Mouse (Mus musculus) Patski (cell line): ENCODE results near the gene Gm20388. TPM values are rescaled to one million over a fixed set of nuclear protein-coding genes. Genes with fewer than 3 reads are reported as not detected.

Source experiments
- ATAC-seq: fragments of 100-300 bp; one replicate; pipeline ENCODE4 v1.8.0; 2021
- CTCF ChIA-PET: fragments of 350-600 bp; sonication (Branson Sonifier 250); formaldehyde crosslinking; loops from one replicate; lab custom pipeline; 2022; ENCODE audit warnings: inconsistent platforms; lab: Charles Lee
- POLR2A ChIA-PET: fragments of 350-600 bp; sonication (Branson Sonifier 250); formaldehyde crosslinking; loops from one replicate; lab custom pipeline; 2022; ENCODE audit warnings: antibody characterized with exemption, inconsistent platforms; lab: Charles Lee
- DNase-seq: peaks from one replicate; pipeline ENCODE4 v3.0.0-alpha.2; 2011; ENCODE audit warnings: low read depth, low spot score
- H3K27me3 ChIP-seq: fragments of 371-371 bp; one replicate; pipeline ENCODE4 v1.5.1; 2021
- CTCF ChIP-seq: fragments of 100-300 bp; IDR thresholded peaks from one replicate; pipeline ENCODE4 v1.5.1; 2021
- in situ Hi-C: fragments of 300-500 bp; cut with MboI; formaldehyde crosslinking; loops from 3 replicates; pipeline ENCODE4 v1.11.1; 2018; ENCODE audit warnings: low pct_unique_long_range_greater_than_20kb, mixed read lengths
- polyA plus RNA-seq: library from polyadenylated mRNA; unstranded; gene quantifications from one replicate; pipeline ENCODE4 v1.2.3, GENCODE M21; 2021

The Gm20388 gene
- polyA plus RNA-seq, 1 experiment from 2014 or later: 86.7 TPM

- ChIA-PET POLR2A (no interaction called here), CTCF (no interaction called here)
- no peaks in the 10 kb centered on the region for H3K27me3 ChIP-seq
- ATAC-seq (no peak), DNase-seq (no peak)
- no peak for TF ChIP-seq CTCF
- in situ Hi-C loops: no loop called here
These were observed 3069.3 kb downstream of the Gm20388 start for GRCm38 (mm10) chr8:122979865-122980509.

DNA sequence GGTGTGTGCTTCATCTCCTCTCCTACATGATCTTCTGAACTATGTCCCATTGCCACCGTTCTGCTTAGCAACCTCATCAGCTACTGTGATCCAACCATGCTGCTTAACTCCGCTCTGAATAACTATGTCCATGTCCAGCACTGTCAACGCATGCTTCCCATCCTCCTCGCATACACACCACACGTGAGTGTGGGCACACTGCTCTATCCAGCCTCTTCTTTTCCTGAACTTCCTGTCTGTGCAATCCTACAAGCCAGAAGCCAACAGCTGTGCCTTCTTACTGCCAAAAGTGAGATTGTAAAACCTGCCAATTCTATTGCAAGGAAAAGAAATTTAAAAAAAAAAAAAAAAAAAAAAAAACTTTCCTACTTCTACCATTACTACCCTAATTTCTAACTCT, 3071.0 kb downstream of the Gm20388 start:
- no peak for DNase-seq
- POLR2A ChIA-PET: no interaction called here
- no peaks in the 10 kb centered on the region for H3K27me3 ChIP-seq
- ATAC-seq: no peak
- in situ Hi-C loops: no loop called here
- CTCF ChIA-PET: interaction anchor here (0.7 kb wide), 1 partner anchor 32 kb away, joined by 3 read pairs; no protein-coding TSS in a partner anchor
- no peak for TF ChIP-seq CTCF

DNA sequence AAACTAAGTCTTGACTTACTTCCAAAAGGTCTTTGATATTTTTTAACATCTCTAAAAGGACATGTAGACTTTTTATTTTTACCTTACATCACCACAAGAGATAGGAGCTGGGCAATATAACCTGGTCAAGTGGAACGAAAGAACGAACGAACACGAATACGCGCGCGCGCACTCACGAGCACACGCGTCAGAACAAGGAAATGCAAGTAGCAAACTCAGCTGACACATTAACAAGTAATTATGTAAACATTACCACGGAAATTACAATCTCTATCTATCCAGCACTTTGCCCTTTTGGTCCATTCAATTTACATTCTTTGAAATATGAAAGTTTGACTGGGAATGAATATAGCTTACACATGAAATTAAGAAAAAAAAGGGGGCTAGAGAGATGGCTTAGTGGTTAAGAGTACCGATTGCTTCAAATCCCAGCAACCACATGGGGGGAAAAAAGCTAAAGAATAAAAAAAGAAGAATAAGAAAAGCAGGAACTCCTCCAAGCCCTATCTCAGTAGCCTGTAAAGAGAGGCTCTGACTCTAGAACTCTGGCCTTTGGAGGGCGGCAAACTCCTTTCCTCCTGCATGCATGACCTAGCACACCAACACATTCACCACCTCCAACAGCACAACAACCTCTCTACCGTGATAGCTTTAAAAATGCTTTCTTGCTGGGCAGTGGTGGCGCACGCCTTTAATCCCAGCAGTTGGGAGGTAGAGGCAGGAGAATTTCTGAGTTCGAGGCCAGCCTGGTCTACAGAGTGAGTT, 3072.7 kb downstream of the Gm20388 start:
- in situ Hi-C loops: no loop called here
- TF ChIP-seq CTCF: peak; percentile 27
- POLR2A ChIA-PET: no interaction called here
- no peak for ATAC-seq
- no peaks in the 10 kb centered on the region for H3K27me3 ChIP-seq
- CTCF ChIA-PET: no interaction called here
- DNase-seq: no peak

DNA sequence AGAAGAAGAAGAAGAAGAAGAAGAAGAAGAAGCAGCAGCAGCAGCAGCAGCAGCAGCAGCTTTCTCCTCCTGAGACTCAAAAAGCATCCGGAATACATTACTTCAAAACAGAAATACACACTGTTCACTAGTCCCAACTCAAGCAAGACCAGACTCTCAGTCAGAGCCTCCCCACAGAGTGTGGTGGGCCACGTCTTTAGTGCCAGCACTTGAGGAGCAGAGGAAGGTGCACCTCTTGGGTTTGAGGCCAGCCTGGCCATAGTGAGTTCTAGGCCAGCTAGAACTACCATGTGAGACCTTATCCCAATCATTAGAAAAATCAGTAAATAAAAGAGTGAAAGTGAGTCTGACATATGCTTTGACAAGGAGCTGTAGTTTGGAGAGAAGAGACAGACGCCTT, 3073.5 kb downstream of the Gm20388 start:
- no peak for ATAC-seq
- no peak for TF ChIP-seq CTCF
- no peak for DNase-seq
- ChIA-PET CTCF (interaction anchor here (2.5 kb wide), 1 partner anchor 15 kb away, joined by 7 read pairs; no protein-coding TSS in a partner anchor), POLR2A (no interaction called here)
- in situ Hi-C loops: no loop called here
- no peaks in the 10 kb centered on the region for H3K27me3 ChIP-seq

- TF ChIP-seq CTCF: no peak
- POLR2A ChIA-PET: no interaction called here
- ATAC-seq (no peak), DNase-seq (no peak)
- in situ Hi-C loops: no loop called here
- no peaks in the 10 kb centered on the region for H3K27me3 ChIP-seq
- CTCF ChIA-PET: interaction anchor here (1.5 to 2.5 kb wide), 2 partner anchors 8 to 17 kb away, joined by 3 to 7 read pairs; no protein-coding TSS in a partner anchor
These were observed 3076.0 kb downstream of the Gm20388 start for GRCm38 (mm10) chr8:122986501-122987184.

DNA sequence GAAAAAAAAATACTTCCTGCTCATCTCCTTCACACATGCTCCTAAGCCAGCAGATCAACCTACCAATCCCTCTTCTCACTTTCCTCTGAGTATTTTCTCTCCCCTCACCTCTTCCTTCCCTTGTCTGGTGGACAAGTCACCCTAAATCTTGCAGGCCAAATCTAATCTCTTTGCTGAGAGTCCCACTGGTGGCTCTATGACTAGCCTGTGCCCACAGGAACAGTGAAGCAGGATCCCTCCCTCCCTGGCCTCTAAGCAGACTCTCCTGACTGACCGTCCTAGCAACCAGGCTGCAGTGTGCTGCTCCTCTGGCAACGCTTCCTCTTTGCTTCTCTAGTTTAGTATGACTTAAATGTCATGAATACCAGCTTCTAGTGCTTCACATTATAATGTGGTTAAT, 3076.6 kb downstream of the Gm20388 start:
- no peak for TF ChIP-seq CTCF
- ATAC-seq (no peak), DNase-seq (no peak)
- in situ Hi-C loops: no loop called here
- POLR2A ChIA-PET: no interaction called here
- CTCF ChIA-PET: no interaction called here
- H3K27me3 ChIP-seq: no peaks in the 10 kb centered on the region

GRCm38 (mm10) chr8:122988955-122989354, 3078.3 kb downstream of the Gm20388 start:
- no peaks in the 10 kb centered on the region for H3K27me3 ChIP-seq
- TF ChIP-seq CTCF: no peak
- CTCF ChIA-PET: interaction anchor here (1.4 kb wide), 1 partner anchor 82 kb away, joined by 4 read pairs; no protein-coding TSS in a partner anchor
- in situ Hi-C loops: no loop called here
- POLR2A ChIA-PET: no interaction called here
- no peak for ATAC-seq
- no peak for DNase-seq

GRCm38 (mm10) chr8:122989976-122990375, 3079.3 kb downstream of the Gm20388 start:
- no peaks in the 10 kb centered on the region for H3K27me3 ChIP-seq
- CTCF ChIA-PET: interaction anchor here (0.8 to 1.4 kb wide), 5 partner anchors 9 to 84 kb away, joined by 3 to 4 read pairs (median 3); no protein-coding TSS in a partner anchor
- in situ Hi-C loops: no loop called here
- DNase-seq (no peak), ATAC-seq (no peak)
- TF ChIP-seq CTCF: no peak
- POLR2A ChIA-PET: no interaction called here

DNA sequence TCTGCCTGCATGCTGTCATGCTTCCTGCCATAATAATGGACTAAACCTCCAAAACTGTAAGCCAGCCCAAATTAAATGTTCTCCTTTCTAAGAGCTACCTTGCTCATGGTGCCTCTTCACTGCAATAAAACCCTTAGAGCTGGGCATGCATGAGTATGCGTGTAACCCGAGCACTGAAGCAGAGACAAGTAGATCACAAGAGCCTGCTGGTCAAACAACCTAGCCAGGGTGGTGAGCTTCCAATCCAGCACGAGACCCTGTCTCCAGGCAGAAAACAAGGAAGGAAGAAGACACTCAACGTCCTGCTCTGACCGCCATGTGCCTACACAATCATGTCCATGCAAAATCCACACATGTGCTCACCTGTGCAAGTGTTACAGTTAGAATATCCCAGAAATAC, 3080.7 kb downstream of the Gm20388 start:
- in situ Hi-C loops: no loop called here
- CTCF ChIA-PET: interaction anchor here (0.8 kb wide), 1 partner anchor 13 kb away, joined by 3 read pairs; no protein-coding TSS in a partner anchor
- POLR2A ChIA-PET: no interaction called here
- no peaks in the 10 kb centered on the region for H3K27me3 ChIP-seq
- no peak for DNase-seq
- no peak for TF ChIP-seq CTCF
- ATAC-seq: no peak

GRCm38 (mm10) chr8:122992296-122992695, 3081.7 kb downstream of the Gm20388 start:
- in situ Hi-C loops: no loop called here
- no peak for DNase-seq
- ChIA-PET POLR2A (no interaction called here), CTCF (no interaction called here)
- H3K27me3 ChIP-seq: no peaks in the 10 kb centered on the region
- no peak for TF ChIP-seq CTCF
- no peak for ATAC-seq
